Mouse (Mus musculus) MN1 (cell line): ENCODE measurements around the gene Tgm2.

Source experiments
- DNase-seq: peaks from one replicate; pipeline ENCODE4 v3.0.0-alpha.2; 2016; ENCODE audit warnings: low spot score

Gene Tgm2

GRCm38 (mm10) chr2:158141271-158141670 lies 5.0 kb downstream of the Tgm2 start:
- no peak for DNase-seq

- DNase-seq, result no peak
Measured at GRCm38 (mm10) chr2:158140664-158141063, 5.6 kb downstream of the Tgm2 start.

GRCm38 (mm10) chr2:158139628-158140027 lies 6.6 kb downstream of the Tgm2 start:
- DNase-seq, result peak; percentile 78

DNA sequence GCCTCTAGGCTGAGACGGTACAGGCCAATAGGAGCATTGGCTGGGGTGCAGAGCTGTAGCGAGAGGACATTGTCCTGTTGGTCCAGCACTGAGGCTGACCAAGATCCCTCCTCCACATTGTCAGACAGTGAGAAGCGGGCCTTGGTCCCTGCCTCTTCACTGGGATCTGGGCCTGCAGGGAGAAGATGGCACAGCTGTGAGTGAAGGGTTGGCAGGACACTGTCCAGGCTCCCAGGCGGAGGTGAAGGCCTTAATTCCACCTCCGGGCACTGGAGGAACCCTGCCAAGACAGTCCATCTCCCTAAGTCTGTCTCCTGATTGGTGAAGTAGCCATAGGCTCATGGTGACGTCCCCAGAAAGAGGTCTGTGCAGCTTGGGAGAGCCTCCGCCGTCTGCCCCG lies 7.5 kb downstream of the Tgm2 start:
- no peak for DNase-seq

DNA sequence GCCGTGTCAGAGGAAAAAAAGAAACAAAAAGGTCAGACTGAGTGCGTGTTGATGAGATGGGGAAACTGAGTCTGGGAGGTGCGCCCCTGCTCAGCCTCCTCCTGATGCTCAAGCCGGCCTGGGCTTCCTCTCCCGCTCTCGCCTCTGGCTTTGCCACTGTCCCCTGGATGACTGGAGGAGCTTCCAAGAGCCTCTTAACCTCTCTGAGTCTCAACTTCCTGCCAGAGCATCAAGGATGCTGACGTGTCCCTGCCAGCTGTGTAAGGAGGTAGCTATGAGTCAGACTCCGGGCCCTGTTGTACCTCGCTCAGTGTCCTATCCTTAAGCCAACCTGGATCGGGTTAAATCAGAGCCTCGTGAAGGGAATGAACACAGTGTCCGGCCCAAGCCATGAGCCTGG lies 8.5 kb downstream of the Tgm2 start:
- DNase-seq, result peak; percentile 37

- no peak for DNase-seq
Measured at GRCm38 (mm10) chr2:158136205-158136604, 10.0 kb downstream of the Tgm2 start.

GRCm38 (mm10) chr2:158133050-158133449 lies 13.2 kb downstream of the Tgm2 start:
- no peak for DNase-seq

DNA sequence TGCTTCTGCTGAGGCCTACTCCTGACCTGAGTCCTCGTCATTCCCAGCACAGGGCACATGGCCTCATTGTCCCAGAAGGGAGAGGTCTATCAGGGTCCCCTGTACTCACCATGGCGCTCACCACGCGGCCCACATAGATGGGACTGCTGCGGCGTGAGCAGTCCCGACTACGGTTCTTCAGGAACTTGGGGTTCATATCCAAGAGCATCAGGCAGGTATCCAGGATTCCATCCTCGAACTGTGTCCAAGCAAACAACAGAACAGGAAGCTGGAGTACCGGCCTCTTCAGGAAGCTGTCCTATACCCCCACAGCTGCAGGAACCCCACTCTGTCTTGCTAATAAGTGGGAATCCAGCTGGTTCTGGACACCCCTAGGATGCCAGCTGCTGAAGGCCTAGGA lies 13.9 kb downstream of the Tgm2 start:
- no peak for DNase-seq

DNA sequence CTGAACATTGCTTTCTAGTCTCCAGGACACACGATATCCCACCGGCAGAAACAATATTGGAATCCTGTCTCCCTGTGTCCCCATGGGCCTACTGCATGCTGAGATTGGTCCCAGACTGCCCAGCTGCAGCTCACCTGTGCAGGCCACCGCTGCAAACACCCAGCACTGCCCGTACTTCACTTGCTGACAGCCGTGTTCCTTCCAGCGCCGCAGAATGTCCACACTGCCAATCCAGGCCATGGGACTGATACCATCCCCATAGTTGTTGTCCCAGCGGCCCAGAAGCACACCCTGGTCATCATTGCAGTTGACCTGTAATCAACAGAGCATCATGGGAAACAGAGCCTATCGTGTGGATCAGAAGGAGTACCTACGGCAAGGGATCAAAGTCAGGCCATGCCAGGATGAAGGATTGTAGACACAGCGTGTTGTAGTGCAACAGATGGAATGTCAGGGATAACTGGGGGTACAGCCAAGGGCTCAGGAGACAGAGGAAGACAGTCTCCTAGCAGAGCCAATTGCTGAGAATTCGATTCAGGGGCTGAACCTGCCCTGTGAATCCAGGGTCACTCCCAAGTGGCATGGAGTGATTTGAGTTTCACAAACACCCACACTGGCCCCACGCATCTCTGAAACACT lies 14.9 kb downstream of the Tgm2 start:
- DNase-seq, result no peak

- peak; percentile 75 for DNase-seq
Measured at GRCm38 (mm10) chr2:158130391-158130986, 15.7 kb downstream of the Tgm2 start.

GRCm38 (mm10) chr2:158129291-158130002 lies 16.8 kb downstream of the Tgm2 start:
- peak; percentile 51 for DNase-seq

DNA sequence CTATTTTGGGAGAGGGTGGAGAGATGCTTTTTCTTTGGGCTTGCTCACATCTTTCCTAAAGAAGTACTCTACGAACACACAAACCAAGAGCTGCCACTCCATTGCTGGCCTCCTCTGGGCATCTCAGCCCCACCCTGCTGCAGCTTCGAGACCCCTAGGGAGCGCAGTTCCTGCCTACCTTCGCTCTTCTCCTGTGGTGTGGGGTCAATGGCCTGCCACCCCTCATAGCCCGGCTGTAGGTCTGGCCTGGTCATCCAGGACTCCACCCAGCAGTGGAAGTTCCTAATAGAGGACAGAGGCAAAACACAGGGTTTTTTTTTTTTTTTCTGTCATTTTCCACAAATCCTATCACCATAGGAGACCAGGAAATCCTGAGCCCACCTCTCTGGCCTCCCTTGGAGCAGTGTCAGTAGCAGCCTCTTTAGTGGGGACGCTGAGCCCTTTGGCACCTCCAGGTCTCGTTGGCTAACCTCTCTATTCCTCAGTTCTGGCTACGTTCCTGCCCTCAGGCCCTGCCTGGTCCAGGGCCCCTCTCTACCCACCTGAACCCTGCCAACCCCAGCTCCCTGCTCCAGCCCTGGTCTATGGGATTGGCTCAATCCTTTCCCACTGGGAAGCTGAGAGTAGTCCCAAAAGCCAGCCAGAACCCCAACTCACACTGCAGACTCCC lies 17.6 kb downstream of the Tgm2 start:
- no peak for DNase-seq

DNA sequence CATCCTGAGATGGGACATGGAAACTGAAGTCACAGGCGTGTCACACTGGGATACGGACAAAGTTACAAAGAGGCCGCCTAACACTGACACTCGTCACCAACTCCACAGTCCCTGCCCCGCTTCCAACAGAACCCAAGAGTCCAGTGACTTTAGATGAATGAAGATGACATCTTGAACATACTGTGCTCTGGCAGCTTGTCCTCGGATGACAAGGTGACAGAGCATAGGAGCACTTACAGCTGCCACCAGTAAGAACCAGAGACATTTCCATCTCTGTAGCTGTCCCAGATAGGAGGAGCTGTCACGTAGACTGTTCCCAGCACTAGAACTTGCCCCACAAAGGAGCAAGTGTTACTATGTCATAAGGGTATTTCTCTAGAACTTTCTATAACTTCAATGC lies 18.4 kb downstream of the Tgm2 start:
- DNase-seq, result no peak

- no peak for DNase-seq
Measured at GRCm38 (mm10) chr2:158127245-158127644, 19.0 kb downstream of the Tgm2 start.

GRCm38 (mm10) chr2:158122814-158123213 lies 23.4 kb downstream of the Tgm2 start:
- DNase-seq, result peak; percentile 67

DNA sequence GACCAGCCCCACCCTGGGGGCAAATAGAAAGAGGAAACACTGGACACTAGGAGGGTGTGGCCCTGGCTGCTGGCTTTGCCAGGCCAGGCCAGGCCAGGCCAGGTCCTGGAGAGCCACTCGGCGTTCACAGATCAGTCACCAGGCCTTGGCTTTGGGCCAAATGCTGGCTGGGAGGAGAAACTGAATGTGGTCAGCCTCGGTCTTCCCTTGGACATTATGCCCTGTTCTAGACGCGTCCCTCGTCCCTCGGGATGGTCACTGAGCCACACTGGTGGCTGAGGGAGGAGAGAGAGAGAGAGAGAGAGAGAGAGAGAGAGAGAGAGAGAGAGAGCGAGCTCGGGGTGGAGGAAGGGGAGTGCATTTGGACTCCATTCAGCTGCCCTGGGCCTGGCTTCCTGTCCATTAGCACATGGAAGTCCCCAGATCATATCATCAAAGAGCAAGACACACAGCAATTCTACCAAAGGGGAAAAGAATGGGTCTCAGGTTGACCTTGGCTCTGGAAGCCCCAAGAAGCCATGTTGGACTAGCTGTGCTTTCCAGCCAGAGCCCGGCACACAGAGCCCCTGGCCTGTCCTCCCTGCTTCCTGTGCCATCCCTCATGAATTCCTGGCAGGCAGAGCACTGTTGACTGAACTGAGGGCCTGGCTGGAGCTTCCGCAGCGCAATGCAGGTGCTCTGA lies 24.4 kb downstream of the Tgm2 start:
- peak; percentile 95 for DNase-seq

DNA sequence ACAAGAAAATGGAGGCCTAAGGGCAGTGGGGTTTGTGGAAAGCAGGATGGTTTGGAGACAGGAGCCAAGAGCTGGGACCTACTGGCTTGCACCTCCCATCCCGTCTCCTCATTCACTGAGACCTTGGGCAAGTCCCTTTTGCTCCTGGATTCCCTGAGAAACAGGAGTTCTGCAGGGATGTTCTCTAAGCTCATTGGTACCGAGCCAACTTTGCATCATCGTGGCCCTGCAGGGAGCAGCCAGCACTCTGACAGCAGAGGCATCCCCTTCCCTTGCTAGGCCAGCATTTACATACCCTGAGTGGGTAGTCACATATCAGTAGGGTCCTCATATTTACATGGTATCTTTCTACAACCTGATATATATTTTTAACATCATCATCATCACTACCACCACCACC lies 25.4 kb downstream of the Tgm2 start:
- DNase-seq, result peak; percentile 47

DNA sequence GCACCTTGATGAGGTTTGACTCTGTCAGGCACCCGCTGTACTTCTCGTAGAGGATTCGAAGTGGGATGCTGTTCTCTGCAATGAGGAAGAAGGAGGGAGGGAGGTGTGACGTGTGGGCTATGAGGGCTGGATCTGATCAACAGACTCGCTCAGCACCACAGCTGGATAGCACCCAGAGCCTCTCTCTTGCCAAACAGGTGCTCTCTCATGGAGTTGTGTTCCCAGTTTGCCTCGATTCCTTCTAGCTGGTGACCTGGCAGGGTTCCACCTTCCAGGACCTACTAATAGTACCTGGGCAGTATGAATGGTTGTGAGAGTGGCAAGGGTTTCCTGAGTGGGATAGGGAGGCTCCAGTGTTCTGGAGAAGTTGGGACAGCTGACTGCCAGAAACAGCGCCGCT lies 26.0 kb downstream of the Tgm2 start:
- no peak for DNase-seq

- DNase-seq, result no peak
Measured at GRCm38 (mm10) chr2:158119145-158119544, 27.1 kb downstream of the Tgm2 start.

DNA sequence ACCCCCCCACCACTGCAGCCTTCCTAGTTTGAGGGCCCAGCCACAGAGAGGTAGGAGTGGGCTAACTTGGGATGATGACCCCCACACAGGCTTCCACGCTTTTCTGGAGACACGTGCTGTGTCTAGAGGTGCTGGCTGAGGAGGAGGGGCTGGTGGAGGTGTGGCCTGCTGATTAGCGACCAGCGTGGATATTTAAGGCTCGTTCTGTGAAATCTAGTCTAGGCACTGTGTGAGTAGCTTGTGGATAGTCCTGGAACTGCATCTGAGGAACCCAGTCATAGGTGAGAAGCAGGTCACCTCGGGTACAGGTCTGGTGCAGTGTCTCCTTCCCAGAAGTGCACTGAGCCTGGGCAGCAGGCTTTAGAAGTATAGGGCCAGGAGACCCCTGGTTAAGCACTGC lies 29.6 kb downstream of the Tgm2 start:
- no peak for DNase-seq

GRCm38 (mm10) chr2:158115838-158116453 lies 30.3 kb downstream of the Tgm2 start:
- DNase-seq, result no peak

DNA sequence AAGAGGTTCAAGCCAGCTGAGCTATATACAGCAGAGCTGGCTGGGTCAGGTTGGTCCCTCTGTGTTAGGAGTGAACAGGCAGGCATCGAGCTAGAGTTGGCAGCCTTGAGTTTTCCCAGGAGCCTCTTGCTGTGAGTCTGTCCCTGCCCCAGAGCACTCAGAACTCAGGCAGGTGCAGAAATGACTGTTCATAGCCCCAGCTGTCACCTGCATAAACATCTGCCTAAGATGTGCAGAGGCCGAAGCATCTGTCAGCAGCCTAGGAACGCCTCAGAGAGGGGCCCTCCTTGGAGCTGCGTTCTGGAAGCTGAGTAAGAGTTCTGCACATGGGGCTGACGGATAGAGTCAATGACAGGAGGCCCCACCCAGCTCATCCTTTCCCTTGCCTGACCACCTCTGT lies 31.3 kb downstream of the Tgm2 start:
- DNase-seq, result no peak
